Mouse (Mus musculus) embryonic facial prominence, embryonic 12.5 days (tissue): Measurements from ENCODE around the gene Lyrm7. TPM values are rescaled to one million over a fixed set of nuclear protein-coding genes. Genes with fewer than 3 reads are reported as not detected.
"Not testable (repeated sequence)": the region's sequence is repeated elsewhere in the genome, so short reads cannot be mapped to it uniquely, and the experiment has no call there.

ENCODE experiments used
- ATAC-seq: fragments of 200-750 bp; cut with Nextera tagmentation; 2 replicates; pipeline ENCODE4 v1.8.0; 2017; ENCODE audit not compliant: insufficient number of reproducible peaks, insufficient read depth, low FRiP score, low TSS enrichment
- H3K27ac ChIP-seq: fragments of 300-500 bp; sonication (generic); 2 replicates; pipeline ENCODE4 v1.5.1; 2016; ENCODE audit warnings: mild to moderate bottlenecking
- H3K27me3 ChIP-seq: fragments of 300-500 bp; sonication (generic); 2 replicates; pipeline ENCODE4 v1.6.1; 2016; ENCODE audit warnings: mild to moderate bottlenecking, moderate library complexity
- H3K36me3 ChIP-seq: fragments of 300-500 bp; sonication (generic); 2 replicates; pipeline ENCODE4 v1.6.1; 2016; ENCODE audit warnings: mild to moderate bottlenecking
- H3K4me1 ChIP-seq: fragments of 300-500 bp; sonication (generic); 2 replicates; pipeline ENCODE4 v1.6.1; 2016
- H3K4me2 ChIP-seq: fragments of 300-500 bp; sonication (generic); replicated peaks from 2 replicates; pipeline ENCODE4 v1.6.1; 2016; ENCODE audit warnings: mild to moderate bottlenecking, moderate library complexity
- H3K4me3 ChIP-seq: fragments of 300-500 bp; sonication (generic); 2 replicates; pipeline ENCODE4 v1.5.1; 2016; ENCODE audit warnings: mild to moderate bottlenecking
- H3K9ac ChIP-seq: fragments of 300-500 bp; sonication (generic); 2 replicates; pipeline ENCODE4 v1.6.1; 2016; ENCODE audit warnings: mild to moderate bottlenecking, moderate library complexity
- H3K9me3 ChIP-seq: fragments of 300-500 bp; sonication (generic); 2 replicates; pipeline ENCODE4 v1.6.1; 2016; ENCODE audit warnings: mild to moderate bottlenecking, moderate library complexity
- WGBS: fragments of 180-500 bp; shearing (Covaris S2); methylation state at CpG from one replicate; pipeline ENCODE4 v1.1.7; 2016; 5-methylcytosine and 5-hydroxymethylcytosine counted together
- polyA plus RNA-seq: library from polyadenylated mRNA; unstranded; fragments of >200 nt; fragmentation: Nextera tagmentation; extraction: Ambion mirVana; gene quantifications from 2 replicates; pipeline ENCODE4 v1.2.1, GENCODE M21; 2016

The Lyrm7 gene
- polyA plus RNA-seq, 1 experiment from 2014 or later = 10.2 TPM

DNA sequence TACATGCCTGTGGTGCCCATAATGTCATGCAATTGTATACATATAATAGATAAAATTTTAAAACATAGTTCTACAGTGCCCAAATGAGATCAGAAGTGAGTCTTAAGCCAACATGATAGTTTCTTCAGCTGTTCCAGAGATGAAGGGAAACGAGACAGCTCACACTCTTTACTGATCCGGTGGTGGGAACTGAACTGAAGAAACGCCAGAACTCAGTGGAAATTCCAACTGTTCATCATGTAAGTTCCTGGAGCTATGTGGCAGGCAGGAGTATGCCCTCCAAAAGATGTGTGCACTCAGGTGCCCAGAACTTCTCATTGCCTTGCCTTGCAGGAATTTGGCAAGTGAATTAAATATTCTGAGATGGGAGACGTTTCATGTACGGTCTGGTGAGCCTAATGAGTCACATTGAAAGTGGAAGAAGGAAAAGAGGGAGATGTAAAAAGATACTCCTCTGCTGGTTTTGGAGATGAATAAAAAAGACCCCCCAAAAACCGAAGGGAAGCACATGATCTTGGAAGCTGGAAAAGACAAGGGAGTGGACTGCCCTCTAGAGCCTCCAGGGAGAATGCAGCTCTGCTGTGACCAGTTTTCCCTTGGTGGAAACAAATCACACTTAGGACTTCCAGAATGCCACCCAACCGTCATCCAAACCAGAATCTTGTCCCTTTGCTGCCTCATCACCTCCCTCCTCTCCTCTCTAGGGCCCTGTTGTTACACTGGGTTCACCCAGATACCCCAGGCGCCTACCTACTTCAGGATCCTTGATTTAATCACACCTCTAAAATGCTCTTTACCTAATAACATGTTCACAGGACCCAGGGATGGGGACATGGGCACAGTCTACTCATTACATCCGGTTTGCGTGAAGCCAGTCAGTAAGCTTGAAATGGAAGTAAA lies 2.2 kb upstream of the Lyrm7 start:
- ATAC-seq = no peak
- no peaks in the 10 kb centered on the region for H3K9me3 ChIP-seq
- no peak overlapping the region for H3K4me2 ChIP-seq
- H3K4me3 ChIP-seq = no peak overlapping the region
- H3K9ac ChIP-seq = no peak overlapping the region
- H3K4me1 ChIP-seq = peaks cover 12% of the 10 kb centered on the region
- H3K27me3 ChIP-seq = no peaks in the 10 kb centered on the region
- H3K36me3 ChIP-seq = no peaks in the 10 kb centered on the region
- WGBS = 41% methylated on average over 10 of the region's 10 CpGs
- no peak overlapping the region for H3K27ac ChIP-seq

DNA sequence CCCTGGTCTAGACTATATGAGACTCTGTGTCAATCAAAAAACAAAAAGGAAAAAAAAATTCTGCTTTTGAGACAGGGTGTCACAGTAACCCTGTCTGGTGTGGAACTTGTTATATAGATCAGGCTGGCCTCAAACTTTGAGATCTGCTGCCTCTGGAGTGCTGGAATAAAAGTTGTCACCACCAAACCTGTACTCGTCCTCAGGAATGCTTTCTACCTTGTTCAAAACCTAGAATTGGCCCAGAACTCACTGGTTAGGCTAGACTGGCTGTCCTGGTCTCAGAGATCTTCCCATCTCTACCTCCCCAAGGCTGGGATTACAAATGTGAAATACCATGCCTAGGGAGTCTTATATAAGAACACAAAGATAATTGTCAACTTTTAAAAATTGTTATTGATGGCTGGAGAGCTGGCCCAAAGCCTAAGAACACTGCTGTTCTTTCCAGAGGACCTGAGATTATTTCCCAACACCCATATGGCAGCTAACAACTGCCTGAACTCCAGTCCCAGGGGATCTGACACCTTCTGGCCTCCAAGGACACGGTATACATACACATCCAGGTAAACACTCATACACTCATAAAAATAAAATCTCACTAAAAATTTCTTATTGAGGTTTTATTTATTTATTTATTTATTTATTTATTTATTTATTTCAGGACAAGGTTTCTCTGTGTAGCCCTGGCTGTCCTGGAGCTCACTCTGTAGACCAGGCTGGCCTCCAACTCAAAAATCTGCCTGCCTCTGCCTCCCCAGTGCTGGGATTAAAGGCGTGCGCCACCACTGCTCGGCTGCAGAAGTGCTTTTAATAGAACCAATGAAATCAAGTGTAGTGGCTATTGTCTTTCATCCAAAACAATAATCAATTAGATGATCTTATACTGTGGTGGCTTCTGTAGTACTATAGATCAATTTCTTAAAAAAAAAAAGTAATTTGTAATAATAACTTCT lies 1.0 kb upstream of the Lyrm7 start:
- ATAC-seq = no peak
- H3K27me3 ChIP-seq = no peaks in the 10 kb centered on the region
- no peak overlapping the region for H3K9ac ChIP-seq
- WGBS = 92% methylated on average over 5 of the region's 5 CpGs
- H3K4me3 ChIP-seq = no peak overlapping the region
- H3K4me2 ChIP-seq = peak overlapping the region; percentile 56
- no peaks in the 10 kb centered on the region for H3K36me3 ChIP-seq
- peaks cover 6% of the 10 kb centered on the region; the same call in 1 of the 2 replicates for H3K4me1 ChIP-seq
- no peaks in the 10 kb centered on the region for H3K9me3 ChIP-seq
- no peak overlapping the region for H3K27ac ChIP-seq

DNA sequence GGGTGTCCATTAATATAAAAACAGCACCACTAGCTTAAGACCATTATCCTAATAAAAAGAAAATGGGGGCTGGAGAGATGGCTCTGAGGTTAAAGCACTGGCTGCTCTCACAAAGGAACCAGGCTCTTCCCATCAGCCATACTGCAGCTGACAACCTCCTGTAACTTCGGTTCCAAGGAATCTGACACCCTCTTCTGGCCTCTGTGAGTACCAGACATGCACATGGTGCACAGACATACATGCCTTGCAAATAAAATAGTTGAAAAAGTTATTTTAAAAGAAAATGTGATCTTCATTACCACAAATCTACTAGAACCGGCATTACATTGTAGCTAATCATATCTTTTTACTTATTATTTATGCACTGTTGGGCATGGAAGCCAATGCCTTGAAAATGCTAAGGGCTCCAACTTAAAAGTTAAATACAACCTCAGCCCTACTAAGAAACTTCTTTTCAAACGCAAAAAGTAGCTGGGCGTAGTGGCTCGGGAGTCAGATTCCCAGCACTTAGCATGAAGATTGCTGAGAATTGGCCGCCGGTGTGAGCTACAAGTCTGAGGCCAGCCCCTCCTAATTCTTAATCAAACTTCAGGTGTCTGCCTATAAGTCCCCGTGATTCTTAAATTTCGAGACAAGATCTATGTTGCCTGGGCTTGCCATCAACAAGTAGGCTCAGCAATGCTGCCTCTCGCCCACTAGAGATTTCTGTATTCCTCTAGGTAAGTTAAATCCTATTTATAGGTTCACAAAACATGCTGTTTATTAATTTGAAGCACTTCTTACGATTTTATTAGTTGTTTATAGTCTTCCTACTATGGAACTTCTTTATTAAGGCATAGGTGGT lies 1.2 kb downstream of the Lyrm7 start:
- H3K9ac ChIP-seq = peak overlapping the region; percentile 75
- H3K27me3 ChIP-seq = no peaks in the 10 kb centered on the region
- no peaks in the 10 kb centered on the region for H3K36me3 ChIP-seq
- WGBS = 22% methylated on average over 11 of the region's 11 CpGs
- no peaks in the 10 kb centered on the region for H3K9me3 ChIP-seq
- no peak overlapping the region for H3K27ac ChIP-seq
- no peak for ATAC-seq
- peaks cover 6% of the 10 kb centered on the region; the same call in 1 of the 2 replicates for H3K4me1 ChIP-seq
- peak overlapping the region; percentile 81 for H3K4me2 ChIP-seq
- H3K4me3 ChIP-seq = peak overlapping the region; percentile 70

DNA sequence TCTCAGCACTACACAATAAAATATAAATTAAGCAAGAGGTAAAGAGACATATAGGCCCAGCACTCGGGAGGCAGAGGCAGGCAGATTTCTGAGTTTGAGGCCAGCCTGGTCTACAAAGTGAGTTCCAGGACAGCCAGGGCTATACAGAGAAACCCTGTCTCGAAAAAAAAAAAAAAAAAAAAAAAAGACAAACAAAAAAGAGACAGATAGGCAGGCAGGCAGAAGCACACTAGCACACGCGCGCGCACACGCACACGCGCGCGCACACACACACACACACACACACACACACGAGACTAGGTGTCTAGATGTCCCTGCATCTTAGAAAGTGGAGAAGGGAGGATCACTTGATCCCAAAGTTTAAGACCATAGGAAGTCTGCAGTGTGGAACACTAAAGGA lies 1.8 kb downstream of the Lyrm7 start:
- ATAC-seq, H3K27me3 ChIP-seq, H3K4me1 ChIP-seq, H3K36me3 ChIP-seq, H3K9me3 ChIP-seq, H3K9ac ChIP-seq, H3K4me2 ChIP-seq, H3K4me3 ChIP-seq, H3K27ac ChIP-seq: not testable (repeated sequence)
- 97% methylated on average over 11 of the region's 12 CpGs for WGBS

DNA sequence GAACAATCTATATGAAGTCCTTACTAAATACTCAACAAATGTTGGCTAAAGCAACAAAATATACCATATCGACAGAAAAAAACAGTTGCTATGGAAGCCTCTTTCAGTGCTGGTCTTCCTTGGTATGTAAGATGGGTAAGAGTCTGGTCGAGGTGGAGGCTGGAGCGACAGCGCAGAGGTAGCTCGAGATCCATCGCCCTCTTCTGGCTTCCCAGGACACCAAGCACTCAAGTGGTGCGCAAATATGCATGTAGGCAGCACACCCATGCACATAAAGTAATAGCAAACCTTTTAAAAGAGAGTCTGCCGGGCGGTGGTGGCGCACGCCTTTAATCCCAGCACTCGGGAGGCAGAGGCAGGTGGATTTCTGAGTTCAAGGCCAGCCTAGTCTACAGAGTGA lies 9.1 kb downstream of the Lyrm7 start:
- H3K4me2 ChIP-seq = no peak overlapping the region
- no peak overlapping the region for H3K27ac ChIP-seq
- H3K9ac ChIP-seq = no peak overlapping the region
- WGBS = 94% methylated on average over 12 of the region's 12 CpGs
- no peaks in the 10 kb centered on the region for H3K36me3 ChIP-seq
- no peaks in the 10 kb centered on the region for H3K9me3 ChIP-seq
- no peaks in the 10 kb centered on the region for H3K27me3 ChIP-seq
- no peak for ATAC-seq
- no peaks in the 10 kb centered on the region for H3K4me1 ChIP-seq
- H3K4me3 ChIP-seq = no peak overlapping the region

DNA sequence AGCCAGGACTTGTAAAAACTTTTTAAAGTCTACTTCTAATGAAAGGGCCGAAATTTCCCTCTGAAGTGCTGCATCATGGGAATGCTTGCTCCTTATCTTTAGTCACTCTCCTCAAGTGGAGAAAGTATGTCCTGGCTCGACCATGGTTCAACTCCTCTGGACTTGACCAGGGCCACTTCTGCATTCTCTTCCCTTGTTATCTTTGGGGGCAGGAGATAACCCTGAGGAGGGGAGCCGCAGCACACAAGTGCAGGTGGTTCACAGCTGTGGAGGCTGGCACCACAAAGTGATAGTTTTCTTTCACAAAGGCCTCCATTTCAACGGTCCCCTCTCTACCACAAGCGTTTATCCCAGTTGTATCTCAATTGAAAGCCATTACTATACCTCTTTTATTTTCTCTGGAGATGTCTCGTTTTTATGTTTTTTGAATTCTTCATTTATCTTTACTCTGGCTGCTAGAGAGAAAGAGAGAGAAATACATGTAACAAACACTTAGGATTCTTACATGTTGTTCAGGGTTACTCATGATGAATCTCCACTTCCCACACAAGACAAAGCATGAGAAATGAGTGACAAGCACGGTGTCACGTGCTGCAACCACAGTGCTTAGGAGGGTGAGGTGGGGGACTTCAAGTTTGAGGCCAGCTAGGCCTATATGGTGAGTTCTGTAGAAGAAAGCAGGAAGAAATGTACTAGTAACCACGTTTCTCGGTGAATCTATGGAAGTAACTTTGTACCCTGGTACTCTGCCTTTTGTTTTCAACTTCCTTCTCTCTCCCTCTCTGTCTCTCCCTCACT lies 10.6 kb downstream of the Lyrm7 start:
- WGBS = 86% methylated on average over 10 of the region's 10 CpGs
- no peak overlapping the region for H3K27ac ChIP-seq
- no peak for ATAC-seq
- no peak overlapping the region for H3K4me2 ChIP-seq
- no peaks in the 10 kb centered on the region for H3K27me3 ChIP-seq
- H3K4me3 ChIP-seq = no peak overlapping the region
- no peaks in the 10 kb centered on the region for H3K4me1 ChIP-seq
- no peaks in the 10 kb centered on the region for H3K36me3 ChIP-seq
- H3K9ac ChIP-seq = no peak overlapping the region
- H3K9me3 ChIP-seq = no peaks in the 10 kb centered on the region

DNA sequence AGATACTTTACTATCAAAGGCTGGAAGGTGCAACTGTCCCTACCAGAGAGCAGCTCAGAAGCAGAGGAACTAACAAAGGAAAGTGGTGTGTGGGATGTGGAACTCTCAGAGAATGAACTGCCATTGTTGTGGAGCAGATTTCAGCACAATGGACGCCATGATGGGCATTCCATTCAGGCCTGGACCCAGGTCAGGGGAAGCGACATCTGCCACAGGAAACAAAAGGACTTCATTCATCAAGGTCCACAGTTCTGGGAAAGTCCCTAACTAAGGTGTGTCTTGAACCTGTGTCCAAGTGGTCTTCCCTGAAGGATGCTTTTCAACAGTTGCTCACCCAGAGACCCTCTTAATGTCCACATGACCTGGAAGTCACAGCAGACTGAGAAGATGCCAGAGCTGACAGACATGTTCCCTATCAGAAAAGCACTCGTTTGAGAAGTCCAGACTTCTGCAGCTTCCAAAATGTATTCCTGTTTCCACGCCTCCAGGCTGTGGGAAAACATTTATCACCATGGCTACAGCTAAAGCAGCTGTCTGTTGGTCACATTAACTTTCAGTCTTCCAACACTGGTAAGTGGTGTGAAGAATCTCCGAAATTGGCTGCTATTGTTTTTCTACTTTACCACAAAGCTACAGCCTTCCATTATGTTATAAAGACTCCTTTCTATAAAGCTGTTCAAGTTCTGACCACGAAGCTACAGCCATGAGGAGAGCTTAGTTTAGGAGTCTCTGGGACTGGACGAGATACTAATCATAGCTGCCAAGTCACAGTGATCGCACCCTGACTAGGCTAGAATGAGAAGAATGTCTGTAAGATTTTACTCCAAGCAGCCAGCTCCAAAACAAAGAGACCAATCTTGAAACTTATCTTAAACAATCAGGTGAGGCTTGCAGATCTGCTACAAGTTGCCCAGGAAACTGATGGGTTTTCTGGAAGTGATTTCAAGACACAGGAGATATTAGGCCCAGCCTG lies 15.0 kb downstream of the Lyrm7 start:
- no peak overlapping the region for H3K4me2 ChIP-seq
- 60% methylated on average over 8 of the region's 8 CpGs for WGBS
- H3K9me3 ChIP-seq = no peaks in the 10 kb centered on the region
- H3K27me3 ChIP-seq = no peaks in the 10 kb centered on the region
- no peaks in the 10 kb centered on the region for H3K4me1 ChIP-seq
- ATAC-seq = no peak
- no peak overlapping the region for H3K4me3 ChIP-seq
- no peak overlapping the region for H3K9ac ChIP-seq
- no peaks in the 10 kb centered on the region for H3K36me3 ChIP-seq
- H3K27ac ChIP-seq = no peak overlapping the region

DNA sequence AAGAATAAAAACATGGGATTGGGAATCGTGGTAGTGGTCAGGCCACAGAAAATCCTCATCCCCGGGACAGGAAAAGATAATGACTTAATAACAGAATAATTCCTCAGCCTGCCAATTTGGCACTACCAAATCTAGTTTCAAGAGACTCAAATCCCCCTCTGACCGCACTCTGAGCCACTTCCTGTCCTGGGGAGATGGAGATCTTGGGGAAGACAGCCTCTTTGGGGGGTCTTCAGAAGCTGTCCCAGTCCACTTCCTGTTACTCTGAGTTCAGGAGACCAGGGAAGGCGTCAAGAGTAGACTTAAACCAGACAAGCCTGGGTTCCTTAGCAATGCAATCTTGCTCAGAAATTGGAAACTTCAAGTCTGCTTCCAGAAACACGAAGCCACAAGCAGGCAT lies 15.8 kb downstream of the Lyrm7 start:
- WGBS = 68% methylated on average over 5 of the region's 5 CpGs
- Histone ChIP-seq H3K27ac (no peak overlapping the region), H3K4me2 (no peak overlapping the region), H3K9me3 (no peaks in the 10 kb centered on the region), H3K4me3 (no peak overlapping the region), H3K9ac (no peak overlapping the region), H3K36me3 (no peaks in the 10 kb centered on the region), H3K4me1 (no peaks in the 10 kb centered on the region), H3K27me3 (no peaks in the 10 kb centered on the region)
- ATAC-seq = no peak

DNA sequence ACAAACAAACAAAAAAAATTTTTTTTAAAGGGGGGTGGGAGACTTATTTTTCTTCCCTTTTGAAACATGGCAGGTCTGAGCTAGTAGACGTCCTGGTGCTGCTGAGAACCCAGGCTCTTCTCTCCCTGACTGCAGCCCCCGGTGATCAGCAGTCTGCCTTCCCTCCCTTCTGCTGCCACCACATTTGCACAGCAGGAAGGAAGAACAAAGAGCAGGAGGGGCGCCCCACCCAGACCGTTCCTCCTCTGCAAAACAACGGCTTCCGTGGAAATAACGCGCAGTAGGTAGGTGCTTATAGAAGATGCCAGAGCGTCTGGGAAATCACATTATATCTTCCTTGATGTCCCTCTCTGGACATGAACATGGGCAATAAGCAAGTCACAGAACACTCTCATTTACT lies 16.3 kb downstream of the Lyrm7 start:
- Histone ChIP-seq H3K27ac (no peak overlapping the region), H3K4me3 (no peak overlapping the region), H3K4me2 (no peak overlapping the region), H3K4me1 (no peaks in the 10 kb centered on the region), H3K9ac (no peak overlapping the region), H3K36me3 (no peaks in the 10 kb centered on the region), H3K9me3 (no peaks in the 10 kb centered on the region), H3K27me3 (no peaks in the 10 kb centered on the region)
- 77% methylated on average over 9 of the region's 9 CpGs for WGBS
- no peak for ATAC-seq

DNA sequence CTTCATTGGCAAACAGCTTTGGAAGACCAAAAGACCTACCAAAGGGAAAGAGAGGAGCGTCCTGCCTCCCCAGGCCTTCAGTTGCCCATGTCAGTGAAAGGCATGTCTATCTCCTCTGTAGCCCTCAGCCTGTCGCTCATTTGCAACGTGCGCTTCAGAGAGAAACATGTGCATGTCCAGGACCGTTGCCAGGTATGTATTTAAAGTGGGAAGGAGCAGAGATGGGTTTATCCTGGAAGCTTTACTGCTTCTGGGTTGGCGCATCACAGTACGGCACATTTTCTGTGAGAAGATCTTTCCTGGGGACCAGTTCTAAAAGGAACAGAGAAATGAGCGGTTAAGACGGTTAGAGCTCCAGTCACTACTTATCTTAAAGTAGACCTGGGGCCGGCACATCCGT lies 19.8 kb downstream of the Lyrm7 start:
- WGBS = 93% methylated on average over 11 of the region's 11 CpGs
- ATAC-seq = no peak

More for the DNA sequence above, 19.8 kb downstream of the Lyrm7 start:
- H3K9ac ChIP-seq = no peak overlapping the region
- H3K4me2 ChIP-seq = no peak overlapping the region
- no peaks in the 10 kb centered on the region for H3K9me3 ChIP-seq
- no peaks in the 10 kb centered on the region for H3K4me1 ChIP-seq
- H3K4me3 ChIP-seq = no peak overlapping the region
- no peaks in the 10 kb centered on the region for H3K36me3 ChIP-seq
- no peak overlapping the region for H3K27ac ChIP-seq
- H3K27me3 ChIP-seq = no peaks in the 10 kb centered on the region
